Mouse (Mus musculus): ENCODE data around the gene Hamp. TPM values are rescaled to one million over a fixed set of nuclear protein-coding genes. Genes with fewer than 3 reads are reported as not detected.
A peak's percentile ranks its signal among the peaks of the same experiment; 100 is the strongest.

Gene Hamp
- polyA plus RNA-seq, 1 experiment = not detected

- 68% methylated on average over 3 of the region's 3 CpGs for whole genome bisulfite sequencing
- H3K4me1 ChIP-seq (ENCODE audit: control insufficient read depth, insufficient read depth, low read length) = no peaks in the 10 kb centered on the region
- H3K27ac ChIP-seq (ENCODE audit: insufficient read depth, low read depth, low read length) = no peak overlapping the region
- H3K4me3 ChIP-seq (ENCODE audit: insufficient read depth, low read depth, low read length) = no peak overlapping the region
- TF ChIP-seq CTCF (IDR thresholded peaks at IDR 0.05; ENCODE audit: insufficient read depth, low read depth, low read length) = no peak
- no peak for TF ChIP-seq POLR2A (IDR thresholded peaks at IDR 0.05; ENCODE audit: insufficient read depth, low read depth, low read length)
Observed at GRCm38 (mm10) chr7:30920217-30920616, 23.6 kb downstream of the Hamp start.

- TF ChIP-seq POLR2A (IDR thresholded peaks at IDR 0.05; ENCODE audit: insufficient read depth, low read depth, low read length) = no peak
- TF ChIP-seq CTCF (IDR thresholded peaks at IDR 0.05; ENCODE audit: insufficient read depth, low read depth, low read length) = no peak
- WGBS = 42% methylated on average over 4 of the region's 4 CpGs
- Histone ChIP-seq H3K4me3 (ENCODE audit: insufficient read depth, low read depth, low read length) (no peak overlapping the region), H3K27ac (ENCODE audit: insufficient read depth, low read depth, low read length) (no peak overlapping the region), H3K4me1 (ENCODE audit: control insufficient read depth, insufficient read depth, low read length) (no peaks in the 10 kb centered on the region)
Observed at GRCm38 (mm10) chr7:30917219-30917618, 26.6 kb downstream of the Hamp start.

GRCm38 (mm10) chr7:30916713-30917112 is 27.1 kb downstream of the Hamp start:
- TF ChIP-seq POLR2A (IDR thresholded peaks at IDR 0.05; ENCODE audit: insufficient read depth, low read depth, low read length) (no peak), CTCF (IDR thresholded peaks at IDR 0.05; ENCODE audit: insufficient read depth, low read depth, low read length) (no peak)
- H3K4me1 ChIP-seq (ENCODE audit: control insufficient read depth, insufficient read depth, low read length) = no peaks in the 10 kb centered on the region
- 21% methylated on average over 6 of the region's 6 CpGs for WGBS
- no peak overlapping the region for H3K27ac ChIP-seq (ENCODE audit: insufficient read depth, low read depth, low read length)
- no peak overlapping the region for H3K4me3 ChIP-seq (ENCODE audit: insufficient read depth, low read depth, low read length)

GRCm38 (mm10) chr7:30914732-30915131 is 29.1 kb downstream of the Hamp start, which contains the start of gene Mag:
Gene Mag (minus strand): TSS chr7:30914873.
- WGBS = 68% methylated on average over 8 of the region's 8 CpGs
- H3K4me1 ChIP-seq (ENCODE audit: control insufficient read depth, insufficient read depth, low read length) = no peaks in the 10 kb centered on the region
- TF ChIP-seq CTCF (IDR thresholded peaks at IDR 0.05; ENCODE audit: insufficient read depth, low read depth, low read length) (no peak), POLR2A (IDR thresholded peaks at IDR 0.05; ENCODE audit: insufficient read depth, low read depth, low read length) (no peak)
- no peak within 1 kb of the TSS for H3K27ac ChIP-seq (ENCODE audit: insufficient read depth, low read depth, low read length)
- H3K4me3 ChIP-seq (ENCODE audit: insufficient read depth, low read depth, low read length) = no peak within 1 kb of the TSS

- Histone ChIP-seq H3K4me3 (ENCODE audit: insufficient read depth, low read depth, low read length) (no peak overlapping the region), H3K27ac (ENCODE audit: insufficient read depth, low read depth, low read length) (no peak overlapping the region), H3K4me1 (ENCODE audit: control insufficient read depth, insufficient read depth, low read length) (peaks cover 7% of the 10 kb centered on the region)
- TF ChIP-seq POLR2A (IDR thresholded peaks at IDR 0.05; ENCODE audit: insufficient read depth, low read depth, low read length) = no peak
- no peak for TF ChIP-seq CTCF (IDR thresholded peaks at IDR 0.05; ENCODE audit: insufficient read depth, low read depth, low read length)
- 79% methylated on average over 6 of the region's 6 CpGs for WGBS
Observed at GRCm38 (mm10) chr7:30909773-30910172, 34.1 kb downstream of the Hamp start.

- WGBS = 27% methylated on average over 17 of the region's 17 CpGs
- H3K4me1 ChIP-seq (ENCODE audit: control insufficient read depth, insufficient read depth, low read length) = peaks cover 7% of the 10 kb centered on the region
- H3K27ac ChIP-seq (ENCODE audit: insufficient read depth, low read depth, low read length) = no peak overlapping the region
- TF ChIP-seq CTCF (IDR thresholded peaks at IDR 0.05; ENCODE audit: insufficient read depth, low read depth, low read length) (no peak), POLR2A (IDR thresholded peaks at IDR 0.05; ENCODE audit: insufficient read depth, low read depth, low read length) (no peak)
- H3K4me3 ChIP-seq (ENCODE audit: insufficient read depth, low read depth, low read length) = no peak overlapping the region
Observed at GRCm38 (mm10) chr7:30908992-30909431, 34.8 kb downstream of the Hamp start.

GRCm38 (mm10) chr7:30908277-30908991 is 35.4 kb downstream of the Hamp start:
- Histone ChIP-seq H3K4me1 (ENCODE audit: control insufficient read depth, insufficient read depth, low read length) (peaks cover 7% of the 10 kb centered on the region), H3K4me3 (ENCODE audit: insufficient read depth, low read depth, low read length) (no peak overlapping the region), H3K27ac (ENCODE audit: insufficient read depth, low read depth, low read length) (no peak overlapping the region)
- 2% methylated on average over 25 of the region's 26 CpGs for WGBS
- no peak for TF ChIP-seq POLR2A (IDR thresholded peaks at IDR 0.05; ENCODE audit: insufficient read depth, low read depth, low read length)
- no peak for TF ChIP-seq CTCF (IDR thresholded peaks at IDR 0.05; ENCODE audit: insufficient read depth, low read depth, low read length)

GRCm38 (mm10) chr7:30904042-30904441 is 39.8 kb downstream of the Hamp start:
- Histone ChIP-seq H3K4me3 (ENCODE audit: insufficient read depth, low read depth, low read length) (no peak overlapping the region), H3K27ac (ENCODE audit: insufficient read depth, low read depth, low read length) (no peak overlapping the region), H3K4me1 (ENCODE audit: control insufficient read depth, insufficient read depth, low read length) (peaks cover 6% of the 10 kb centered on the region)
- WGBS = 39% methylated on average over 4 of the region's 4 CpGs
- TF ChIP-seq POLR2A (IDR thresholded peaks at IDR 0.05; ENCODE audit: insufficient read depth, low read depth, low read length) (no peak), CTCF (IDR thresholded peaks at IDR 0.05; ENCODE audit: insufficient read depth, low read depth, low read length) (peak; percentile 46; the same call in 1 of the 2 replicates)

- no peaks in the 10 kb centered on the region for H3K4me1 ChIP-seq (ENCODE audit: control insufficient read depth, insufficient read depth, low read length)
- 92% methylated on average over 3 of the region's 3 CpGs for WGBS
- no peak overlapping the region for H3K4me3 ChIP-seq (ENCODE audit: insufficient read depth, low read depth, low read length)
- TF ChIP-seq POLR2A (IDR thresholded peaks at IDR 0.05; ENCODE audit: insufficient read depth, low read depth, low read length) (no peak), CTCF (IDR thresholded peaks at IDR 0.05; ENCODE audit: insufficient read depth, low read depth, low read length) (no peak)
- no peak overlapping the region for H3K27ac ChIP-seq (ENCODE audit: insufficient read depth, low read depth, low read length)
Observed at GRCm38 (mm10) chr7:30895217-30895616, 48.6 kb downstream of the Hamp start.
